Mouse (Mus musculus): ENCODE measurements around the gene Arl8a.

The Arl8a gene

DNA sequence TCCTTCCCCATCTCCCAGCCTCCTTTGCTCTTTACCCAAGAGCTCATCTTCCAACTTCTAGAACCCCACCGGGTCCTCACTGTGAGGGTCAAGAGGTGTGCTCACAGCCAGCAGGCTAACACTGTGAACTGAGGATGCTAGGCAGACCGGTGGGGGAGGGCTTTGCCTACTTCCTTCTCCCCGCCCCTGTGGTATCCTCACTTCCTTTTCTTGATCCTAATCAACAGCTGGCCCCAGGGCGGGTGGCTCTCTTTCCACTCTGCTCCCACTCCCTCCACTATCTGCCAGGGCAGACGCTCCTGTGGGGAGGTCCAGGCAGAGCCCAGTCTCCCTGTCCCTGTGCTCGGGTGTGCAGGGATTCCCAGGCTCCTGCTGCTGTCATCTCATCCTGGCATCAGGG is 15.6 kb upstream of the Arl8a start:
- Histone ChIP-seq H3K36me3 (ENCODE audit: insufficient read depth, low read length) (peaks cover under 1% of the 10 kb centered on the region; the same call in 1 of the 2 replicates), H3K9me3 (ENCODE audit: low read length) (no peaks in the 10 kb centered on the region), H3K27me3 (ENCODE audit: insufficient read depth, low read length) (peaks cover 17% of the 10 kb centered on the region), H3K4me3 (replicated peaks; ENCODE audit: low read length) (peak overlapping the region; percentile 50), H3K4me1 (replicated peaks; ENCODE audit: low read depth, low read length) (peaks cover 73% of the 10 kb centered on the region)
- TF ChIP-seq CTCF (conservative IDR thresholded peaks at IDR 0.05; ENCODE audit: low read length) (no peak), POU5F1 (IDR thresholded peaks at IDR 0.05; ENCODE audit: borderline replicate concordance, low read length) (no peak), NANOG (IDR thresholded peaks at IDR 0.05; ENCODE audit: borderline replicate concordance, low read length) (no peak)

- peaks cover 67% of the 10 kb centered on the region for H3K4me1 ChIP-seq (replicated peaks; ENCODE audit: low read depth, low read length)
- TF ChIP-seq NANOG (IDR thresholded peaks at IDR 0.05; ENCODE audit: borderline replicate concordance, low read length) (no peak), POU5F1 (IDR thresholded peaks at IDR 0.05; ENCODE audit: borderline replicate concordance, low read length) (no peak), CTCF (conservative IDR thresholded peaks at IDR 0.05; ENCODE audit: low read length) (no peak)
- H3K36me3 ChIP-seq (ENCODE audit: insufficient read depth, low read length): no peaks in the 10 kb centered on the region
- H3K4me3 ChIP-seq (replicated peaks; ENCODE audit: low read length): peak overlapping the region; percentile 50
- peaks cover 12% of the 10 kb centered on the region for H3K27me3 ChIP-seq (ENCODE audit: insufficient read depth, low read length)
- no peaks in the 10 kb centered on the region for H3K9me3 ChIP-seq (ENCODE audit: low read length)
Observed at GRCm38 (mm10) chr1:135131560-135131959, 15.1 kb upstream of the Arl8a start.

DNA sequence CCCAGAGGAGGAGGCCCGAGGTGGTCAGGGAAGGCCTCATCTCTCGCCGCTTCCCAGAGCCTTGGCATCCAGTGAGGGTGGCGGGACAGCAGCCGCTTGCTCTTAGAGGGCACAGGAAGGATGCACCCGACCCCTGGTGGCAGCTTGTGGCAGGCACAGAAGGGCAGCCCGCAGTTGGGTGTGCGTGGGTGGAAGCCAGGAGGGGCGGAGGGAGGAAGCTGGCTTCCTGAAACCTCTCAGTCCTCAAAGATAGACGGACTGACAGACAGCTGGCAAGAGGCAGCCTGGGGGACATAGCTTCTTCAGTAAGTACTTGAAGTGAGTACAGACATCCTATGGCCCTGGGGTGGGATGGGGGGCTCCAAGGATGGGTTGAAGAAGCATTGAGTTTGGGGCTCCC is 14.2 kb upstream of the Arl8a start, which contains the start of gene Ptpn7:
TSS of gene Ptpn7 (plus strand) at position 228 of the 400 bp plus-strand sequence.
- Histone ChIP-seq H3K27me3 (ENCODE audit: insufficient read depth, low read length) (peaks cover 5% of the 10 kb centered on the region), H3K36me3 (ENCODE audit: insufficient read depth, low read length) (no peaks in the 10 kb centered on the region), H3K4me3 (replicated peaks; ENCODE audit: low read length) (0 out of 2 replicates have a peak within 1 kb of the TSS, but pooled peaks have one; percentile 50), H3K4me1 (replicated peaks; ENCODE audit: low read depth, low read length) (peaks cover 60% of the 10 kb centered on the region), H3K9me3 (ENCODE audit: low read length) (no peaks in the 10 kb centered on the region)
- TF ChIP-seq NANOG (IDR thresholded peaks at IDR 0.05; ENCODE audit: borderline replicate concordance, low read length): no peak
- peak; percentile 55 for TF ChIP-seq CTCF (conservative IDR thresholded peaks at IDR 0.05; ENCODE audit: low read length)

DNA sequence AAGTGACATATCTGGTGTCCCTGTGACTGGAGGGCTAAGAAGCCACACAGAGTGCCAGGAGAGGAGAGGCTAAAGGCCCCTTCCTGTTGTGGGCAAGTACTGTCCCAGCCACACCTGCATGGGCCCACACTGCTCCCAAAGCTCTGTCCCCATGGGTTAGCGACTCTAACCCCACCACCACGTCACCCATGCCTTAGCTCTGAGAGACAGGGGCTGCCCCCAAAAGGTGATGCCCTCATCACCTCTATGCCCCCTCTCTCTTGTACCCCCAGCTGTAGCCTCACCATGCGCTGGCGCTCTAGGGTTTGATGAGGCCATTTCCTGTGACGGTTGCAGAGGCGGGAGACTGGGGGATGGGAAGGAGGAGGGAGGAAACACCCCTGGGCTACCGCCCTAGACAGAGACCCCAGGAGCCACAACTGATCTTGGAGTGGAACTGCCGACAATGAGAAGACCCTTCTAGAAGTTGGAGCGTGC is 13.7 kb upstream of the Arl8a start:
- H3K4me3 ChIP-seq (replicated peaks; ENCODE audit: low read length): 0 out of 2 replicates have a peak overlapping the region, but pooled peaks have one; percentile 2
- TF ChIP-seq NANOG (IDR thresholded peaks at IDR 0.05; ENCODE audit: borderline replicate concordance, low read length) (no peak), CTCF (conservative IDR thresholded peaks at IDR 0.05; ENCODE audit: low read length) (no peak)
- H3K4me1 ChIP-seq (replicated peaks; ENCODE audit: low read depth, low read length): peaks cover 55% of the 10 kb centered on the region
- H3K9me3 ChIP-seq (ENCODE audit: low read length): no peaks in the 10 kb centered on the region
- peaks cover 5% of the 10 kb centered on the region for H3K27me3 ChIP-seq (ENCODE audit: insufficient read depth, low read length)
- no peaks in the 10 kb centered on the region for H3K36me3 ChIP-seq (ENCODE audit: insufficient read depth, low read length)

DNA sequence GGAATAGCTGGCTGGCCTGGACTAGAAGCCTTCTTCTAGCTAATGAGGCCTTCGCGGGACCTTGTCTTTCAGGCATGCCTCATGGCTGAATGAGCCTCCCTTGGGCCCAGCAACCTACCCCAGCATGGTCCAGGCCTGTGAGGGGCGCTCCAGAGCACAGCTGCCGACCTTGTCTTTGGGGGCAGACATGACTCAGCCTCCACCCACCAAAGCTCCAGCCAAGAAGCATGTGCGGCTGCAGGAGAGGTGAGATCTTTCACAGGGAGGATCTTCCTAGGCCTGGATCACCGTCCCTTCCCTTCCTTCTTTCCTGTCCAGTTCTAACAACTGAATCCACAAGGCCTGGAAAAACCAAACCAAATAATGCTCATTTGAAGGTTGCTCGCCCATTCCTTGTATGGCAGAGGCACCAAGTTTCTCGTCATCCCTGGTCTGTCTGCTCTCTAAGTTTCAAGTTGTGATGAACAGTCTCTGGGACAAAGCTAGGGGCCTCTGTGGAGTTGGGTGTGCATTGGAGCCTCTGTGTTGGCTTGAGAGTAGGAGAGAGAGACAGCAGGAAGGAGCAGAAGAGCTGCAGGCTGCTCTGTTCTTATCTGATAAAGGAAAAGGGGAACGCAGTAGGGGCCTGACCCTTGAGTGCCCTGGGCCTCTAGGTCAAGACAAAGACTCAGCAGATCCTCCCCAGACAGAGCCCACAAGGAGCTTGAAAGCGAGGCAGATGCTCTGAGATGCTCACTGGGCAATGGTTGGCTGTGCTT is 12.8 kb upstream of the Arl8a start:
- Histone ChIP-seq H3K36me3 (ENCODE audit: insufficient read depth, low read length) (no peaks in the 10 kb centered on the region), H3K4me3 (replicated peaks; ENCODE audit: low read length) (no peak overlapping the region), H3K4me1 (replicated peaks; ENCODE audit: low read depth, low read length) (peaks cover 48% of the 10 kb centered on the region), H3K27me3 (ENCODE audit: insufficient read depth, low read length) (peaks cover 5% of the 10 kb centered on the region), H3K9me3 (ENCODE audit: low read length) (no peaks in the 10 kb centered on the region)
- TF ChIP-seq POU5F1 (IDR thresholded peaks at IDR 0.05; ENCODE audit: borderline replicate concordance, low read length) (no peak), NANOG (IDR thresholded peaks at IDR 0.05; ENCODE audit: borderline replicate concordance, low read length) (no peak), CTCF (conservative IDR thresholded peaks at IDR 0.05; ENCODE audit: low read length) (no peak)

- Histone ChIP-seq H3K9me3 (ENCODE audit: low read length) (no peaks in the 10 kb centered on the region), H3K4me1 (replicated peaks; ENCODE audit: low read depth, low read length) (peaks cover 39% of the 10 kb centered on the region), H3K27me3 (ENCODE audit: insufficient read depth, low read length) (peaks cover 5% of the 10 kb centered on the region), H3K36me3 (ENCODE audit: insufficient read depth, low read length) (no peaks in the 10 kb centered on the region), H3K4me3 (replicated peaks; ENCODE audit: low read length) (no peak overlapping the region)
- TF ChIP-seq NANOG (IDR thresholded peaks at IDR 0.05; ENCODE audit: borderline replicate concordance, low read length): no peak
- TF ChIP-seq POU5F1 (IDR thresholded peaks at IDR 0.05; ENCODE audit: borderline replicate concordance, low read length): no peak
- no peak for TF ChIP-seq CTCF (conservative IDR thresholded peaks at IDR 0.05; ENCODE audit: low read length)
Observed at GRCm38 (mm10) chr1:135135111-135135787, 11.4 kb upstream of the Arl8a start.

- Histone ChIP-seq H3K4me1 (replicated peaks; ENCODE audit: low read depth, low read length) (peaks cover 35% of the 10 kb centered on the region), H3K27me3 (ENCODE audit: insufficient read depth, low read length) (peaks cover 5% of the 10 kb centered on the region), H3K9me3 (ENCODE audit: low read length) (no peaks in the 10 kb centered on the region), H3K4me3 (replicated peaks; ENCODE audit: low read length) (no peak overlapping the region), H3K36me3 (ENCODE audit: insufficient read depth, low read length) (no peaks in the 10 kb centered on the region)
- TF ChIP-seq NANOG (IDR thresholded peaks at IDR 0.05; ENCODE audit: borderline replicate concordance, low read length) (no peak), CTCF (conservative IDR thresholded peaks at IDR 0.05; ENCODE audit: low read length) (peak; percentile 94)
Observed at GRCm38 (mm10) chr1:135136500-135136899, 10.1 kb upstream of the Arl8a start.

- H3K4me1 ChIP-seq (replicated peaks; ENCODE audit: low read depth, low read length): peaks cover 12% of the 10 kb centered on the region
- H3K36me3 ChIP-seq (ENCODE audit: insufficient read depth, low read length): peaks cover 5% of the 10 kb centered on the region; the same call in 1 of the 2 replicates
- no peak for TF ChIP-seq CTCF (conservative IDR thresholded peaks at IDR 0.05; ENCODE audit: low read length)
- no peak for TF ChIP-seq POU5F1 (IDR thresholded peaks at IDR 0.05; ENCODE audit: borderline replicate concordance, low read length)
- no peak for TF ChIP-seq NANOG (IDR thresholded peaks at IDR 0.05; ENCODE audit: borderline replicate concordance, low read length)
- peaks cover 25% of the 10 kb centered on the region for H3K27me3 ChIP-seq (ENCODE audit: insufficient read depth, low read length)
- peak overlapping the region; percentile 51; the same call in 1 of the 2 replicates for H3K4me3 ChIP-seq (replicated peaks; ENCODE audit: low read length)
- H3K9me3 ChIP-seq (ENCODE audit: low read length): no peaks in the 10 kb centered on the region
Observed at GRCm38 (mm10) chr1:135139906-135140305, 6.7 kb upstream of the Arl8a start.

Measured in E14TG2a.4 (cell line).